Mouse (Mus musculus) right cerebral cortex, adult 18-20 months (tissue): ENCODE measurements at regions not wholly inside any gene's neighbourhood (a gene's known extent, or its start where the extent isn't known, plus 50 kb on each side); places are given as distances from the start of the nearest gene placed in this dataset.

ENCODE experiments used
- DNase-seq: peaks from one replicate; pipeline ENCODE4 v3.0.0; 2022; ENCODE audit warnings: mixed read lengths

GRCm38 (mm10) chr15:46251296-46251695 is 6117.1 kb downstream of the 9330182O14Rik start:
- DNase-seq, result peak; percentile 8

GRCm38 (mm10) chr15:46285276-46285675 is 6151.1 kb downstream of the 9330182O14Rik start:
- DNase-seq, result no peak

- DNase-seq, result no peak
Observed at GRCm38 (mm10) chr15:46303301-46303700, 6169.1 kb downstream of the 9330182O14Rik start.
